In genomic region chr5:111682899-111683298, GRCm38 (mm10) we compare ENCODE assay signal across 10 mouse cellular contexts. TPM values are rescaled to one million over a fixed set of nuclear protein-coding genes. Genes with fewer than 3 reads are reported as not detected.
A peak's percentile ranks its signal among the peaks of the same experiment; 100 is the strongest.
DNase-seq lines count a peak whose midpoint lies in the region; ATAC-seq and TF ChIP-seq lines count a peak whose summit lies in the region.
"Had no signal": no experiment of that assay in that cellular context is flagged by ENCODE, and none has a peak within 500 bp of the region (broad histone marks: within the 10 kb centered on the region; RNA-seq: fewer than 3 reads in every experiment).

No protein-coding gene starts in this region.

- H3K9ac ChIP-seq in liver, postnatal 0 days (replicated peaks) = no peak overlapping the region

- H3K27me3 ChIP-seq in liver, postnatal 0 days (ENCODE audit: insufficient read depth, low read length) = 0 out of 2 replicates have a peak, but pooled peaks cover 3% of the 10 kb centered on the region

- ATAC-seq in liver, postnatal 0 days = no peak
- no peak for ATAC-seq in monocyte, adult 5-6 weeks (replicated peaks; ENCODE audit: insufficient number of reproducible peaks, low FRiP score, low TSS enrichment, poor library complexity, severe bottlenecking)

- peak; percentile 71 for TF ChIP-seq CTCF in liver, postnatal 0 days (IDR thresholded peaks at IDR 0.05; ENCODE audit: low read depth)

- no peaks in the 10 kb centered on the region for H3K4me1 ChIP-seq in liver, postnatal 0 days (ENCODE audit: insufficient read depth)

- H3K4me2 ChIP-seq in liver, postnatal 0 days (ENCODE audit: low read depth, low read length) = no peak overlapping the region

- TF ChIP-seq EP300 in liver, postnatal 0 days (IDR thresholded peaks at IDR 0.05; ENCODE audit: low read depth) = no peak

- H3K36me3 ChIP-seq in liver, postnatal 0 days (replicated peaks; ENCODE audit: insufficient read depth, low read length) = no peaks in the 10 kb centered on the region

- no peak overlapping the region for H3K27ac ChIP-seq in liver, postnatal 0 days (ENCODE audit: low read depth)

- peak; percentile 40 to 41 for DNase-seq in cerebellum, postnatal 14 days
- DNase-seq in cerebellum, adult 8-10 months = no peak
- DNase-seq in ovary, postnatal 36 days (ENCODE audit: low spot score) = peak; percentile 42
- no peak for DNase-seq in ovary, postnatal 10 days (ENCODE audit: low spot score)
- peak; percentile 40 to 48 for DNase-seq in gastrocnemius, postnatal 36 days
- DNase-seq in liver, postnatal 0 days = peak; percentile 53
- DNase-seq in MN1 (ENCODE audit: low spot score) = no peak

- no peak overlapping the region for H3K4me3 ChIP-seq in liver, postnatal 0 days (ENCODE audit: low read depth, low read length)
- H3K4me3 ChIP-seq: erythroblast, embryonic 14.5 days; megakaryocyte, embryonic 14.5 days had no signal

- intact Hi-C loops in gastrocnemius, postnatal 36 days (cut with DNase I) = loop anchor here (2.0 to 10.0 kb wide), 2 partner anchors 274 to 472 kb away; no protein-coding TSS in a partner anchor

- no peaks in the 10 kb centered on the region for H3K9me3 ChIP-seq in liver, postnatal 0 days (ENCODE audit: low read length)
- H3K9me3 ChIP-seq: megakaryocyte, embryonic 14.5 days had no signal

RNA-seq across cellular contexts. Expression of gene Gm26897, which starts 50.8 kb away (rescaled TPM):
- not detected for total RNA-seq in gastrocnemius, postnatal 36 days (2021)
- polyA plus RNA-seq in liver, postnatal 0 days (2015; fragmentation: Nextera tagmentation; extraction: Ambion mirVana) = not detected in 2 replicates
- not detected in 3 replicates for total RNA-seq in monocyte, adult 5-6 weeks (2017)
- polyA plus RNA-seq: erythroblast, embryonic 14.5 days had no signal

Comparison
In these comparisons a context has a peak if more than half of its experiments do, and no peak if none do; other contexts are left out.
1. DNase-seq: peak in cerebellum, postnatal 14 days (2 of 2), ovary, postnatal 36 days (single experiment), gastrocnemius, postnatal 36 days (2 of 2) and liver, postnatal 0 days (single experiment); none in cerebellum, adult 8-10 months (single experiment), ovary, postnatal 10 days (single experiment) and MN1 (single experiment).